Mouse (Mus musculus) CH12.LX (cell line): Measurements from ENCODE around the gene Entpd5. TPM values are rescaled to one million over a fixed set of nuclear protein-coding genes. Genes with fewer than 3 reads are reported as not detected.

ENCODE experiments used
- DNase-seq: peaks from one replicate; pipeline ENCODE4 v3.0.0-alpha.2; 2013; ENCODE audit errors: extremely low read depth
- H3K27ac ChIP-seq: 2 replicates; pipeline ENCODE4 v1.5.1; 2012; ENCODE audit warnings: low read depth, mild to moderate bottlenecking, control low read depth, moderate library complexity; ENCODE audit not compliant: insufficient read depth
- H3K27me3 ChIP-seq: replicated peaks from 2 replicates; pipeline ENCODE3; 2012; ENCODE audit warnings: inconsistent platforms
- H3K36me3 ChIP-seq, 2 experiments: replicated peaks in 1 of 2; 2 replicates each; pipeline versions ENCODE3 to v1.6.1; 2012; ENCODE audit warnings: inconsistent platforms in 1 of 2, low read length in 1 of 2, mild to moderate bottlenecking in 1 of 2, mixed read lengths in 1 of 2, moderate library complexity in 1 of 2; ENCODE audit not compliant: control insufficient read depth in 1 of 2, insufficient read depth in 1 of 2
- H3K4me1 ChIP-seq, 2 experiments: 2 replicates each; pipeline ENCODE4 v1.6.1; 2012; ENCODE audit warnings: inconsistent platforms in 1 of 2, moderate library complexity in 1 of 2; ENCODE audit not compliant: insufficient read depth in 2 of 2, control insufficient read depth in 1 of 2
- H3K4me2 ChIP-seq: 2 replicates; pipeline ENCODE4 v1.6.1; 2012; ENCODE audit warnings: low read depth, mild to moderate bottlenecking, control low read depth; ENCODE audit not compliant: poor library complexity, insufficient read depth, severe bottlenecking
- H3K4me3 ChIP-seq, 3 experiments: fragments of 150-350 bp in 1 of 3; sonication (generic) in 1 of 3; replicated peaks in 1 of 3; 2 replicates each; pipeline versions ENCODE3 to v1.5.1; 2011 to 2012; ENCODE audit warnings: low read depth in 2 of 3, low read length in 2 of 3, mild to moderate bottlenecking in 2 of 3, moderate library complexity in 2 of 3, control low read depth in 1 of 3, improper control_type of control experiment in 1 of 3, inconsistent platforms in 1 of 3, mixed read lengths in 1 of 3; ENCODE audit not compliant: poor library complexity in 1 of 3
- H3K79me2 ChIP-seq: replicated peaks from 2 replicates; pipeline ENCODE4 v1.6.1; 2012; ENCODE audit warnings: mild to moderate bottlenecking, moderate library complexity; ENCODE audit not compliant: control insufficient read depth, poor library complexity, insufficient read depth, severe bottlenecking; ENCODE audit errors: extremely low read depth
- H3K9ac ChIP-seq: 2 replicates; pipeline ENCODE4 v1.6.1; 2012; ENCODE audit warnings: low read depth, mild to moderate bottlenecking, control low read depth, moderate library complexity; ENCODE audit not compliant: insufficient read depth
- H3K9me3 ChIP-seq: replicated peaks from 2 replicates; pipeline ENCODE3; 2012; ENCODE audit warnings: low read length, inconsistent platforms, mixed read lengths
- CHD1 ChIP-seq: IDR thresholded peaks from 2 replicates; pipeline ENCODE4 v1.6.1; 2012; ENCODE audit warnings: low read depth, low read length, improper control_type of control experiment, inconsistent platforms
- E2F4 ChIP-seq: IDR thresholded peaks from 2 replicates; pipeline ENCODE4 v1.6.1; 2011; ENCODE audit warnings: low read depth, low read length, improper control_type of control experiment; ENCODE audit not compliant: insufficient replicate concordance
- ELF1 ChIP-seq: IDR thresholded peaks from 2 replicates; pipeline ENCODE4 v1.6.1; 2014; ENCODE audit warnings: low read depth, mild to moderate bottlenecking, inconsistent platforms, low read length, improper control_type of control experiment
- EP300 ChIP-seq: IDR thresholded peaks from 2 replicates; pipeline ENCODE4 v1.6.1; 2011; ENCODE audit warnings: low read length, improper control_type of control experiment
- ETS1 ChIP-seq: conservative IDR thresholded peaks from 2 replicates; pipeline ENCODE4 v1.6.1; 2012; ENCODE audit warnings: low read depth, mild to moderate bottlenecking, inconsistent platforms, low read length, improper control_type of control experiment, moderate library complexity
- GABPA ChIP-seq: IDR thresholded peaks from 2 replicates; pipeline ENCODE4 v1.6.1; 2012; ENCODE audit warnings: low read depth, low read length, improper control_type of control experiment, inconsistent platforms; ENCODE audit not compliant: insufficient replicate concordance
- HCFC1 ChIP-seq: IDR thresholded peaks from 2 replicates; pipeline ENCODE4 v1.6.1; 2012; ENCODE audit warnings: low read depth, mild to moderate bottlenecking, inconsistent platforms, low read length, improper control_type of control experiment
- IRF4 ChIP-seq: IDR thresholded peaks from 2 replicates; pipeline ENCODE4 v1.6.1; 2014; ENCODE audit warnings: low read depth, mild to moderate bottlenecking, inconsistent platforms, low read length, improper control_type of control experiment
- JUN ChIP-seq: IDR thresholded peaks from 2 replicates; pipeline ENCODE4 v1.6.1; 2011; ENCODE audit warnings: low read depth, mild to moderate bottlenecking, low read length, improper control_type of control experiment, moderate library complexity; ENCODE audit not compliant: insufficient read depth
- MEF2A ChIP-seq: IDR thresholded peaks from 2 replicates; pipeline ENCODE4 v1.6.1; 2014; ENCODE audit warnings: low read depth, mild to moderate bottlenecking, inconsistent platforms, low read length, improper control_type of control experiment, borderline replicate concordance
- MXI1 ChIP-seq: IDR thresholded peaks from 2 replicates; pipeline ENCODE4 v1.6.1; 2011; ENCODE audit warnings: mild to moderate bottlenecking, low read depth, low read length, improper control_type of control experiment
- MYC ChIP-seq: IDR thresholded peaks from 2 replicates; pipeline ENCODE4 v1.6.1; 2011; ENCODE audit warnings: low read depth, mild to moderate bottlenecking, improper control_type of control experiment, low read length
- PAX5 ChIP-seq: IDR thresholded peaks from 2 replicates; pipeline ENCODE4 v1.6.1; 2012; ENCODE audit warnings: low read length, inconsistent platforms, mixed read lengths
- POLR2A ChIP-seq: IDR thresholded peaks from 2 replicates; pipeline ENCODE4 v1.6.1; 2011; ENCODE audit warnings: low read depth, mild to moderate bottlenecking, improper control_type of control experiment, low read length
- POLR2AphosphoS2 ChIP-seq: IDR thresholded peaks from 2 replicates; pipeline ENCODE4 v1.6.1; 2011; ENCODE audit warnings: low read depth, low read length, improper control_type of control experiment
- RAD21 ChIP-seq: IDR thresholded peaks from 2 replicates; pipeline ENCODE4 v1.6.1; 2011; ENCODE audit warnings: low read depth, mild to moderate bottlenecking, low read length, improper control_type of control experiment, moderate library complexity
- RCOR1 ChIP-seq: conservative IDR thresholded peaks from 2 replicates; pipeline ENCODE4 v1.6.1; 2012; ENCODE audit warnings: low read depth, mild to moderate bottlenecking, inconsistent platforms, low read length, improper control_type of control experiment
- SMC3 ChIP-seq: IDR thresholded peaks from 2 replicates; pipeline ENCODE4 v1.6.1; 2011; ENCODE audit warnings: low read depth, low read length, improper control_type of control experiment
- TCF12 ChIP-seq: IDR thresholded peaks from 2 replicates; pipeline ENCODE4 v1.6.1; 2014; ENCODE audit warnings: low read depth, mild to moderate bottlenecking, inconsistent platforms, low read length, improper control_type of control experiment
- USF1 ChIP-seq: IDR thresholded peaks from 2 replicates; pipeline ENCODE4 v1.6.1; 2014; ENCODE audit warnings: low read depth, mild to moderate bottlenecking, inconsistent platforms, low read length, improper control_type of control experiment
- USF2 ChIP-seq: conservative IDR thresholded peaks from 2 replicates; pipeline ENCODE4 v1.6.1; 2011; ENCODE audit warnings: low read depth, low read length, improper control_type of control experiment
- ZMIZ1 ChIP-seq: IDR thresholded peaks from 2 replicates; pipeline ENCODE4 v1.6.1; 2012; ENCODE audit warnings: low read depth, mild to moderate bottlenecking, inconsistent platforms, low read length, improper control_type of control experiment
- ZNF384 ChIP-seq: IDR thresholded peaks from 2 replicates; pipeline ENCODE4 v1.6.1; 2012; ENCODE audit warnings: low read depth, low read length, improper control_type of control experiment, inconsistent platforms
- dilution Hi-C: fragments of 300-500 bp; cut with MboI; formaldehyde crosslinking; loops from 2 replicates; pipeline ENCODE4 v1.14.3; 2020; ENCODE audit warnings: low sequenced_read_pairs; ENCODE audit not compliant: extremely low pct_unique_long_range_greater_than_20kb, extremely low pct_ligation_motif_present
- in situ Hi-C: fragments of 300-500 bp; cut with MboI; formaldehyde crosslinking; loops from 3 replicates; pipeline ENCODE4 v1.14.3; 2019; ENCODE audit warnings: low sequenced_read_pairs, low pct_ligation_motif_present, low pct_unique_long_range_greater_than_20kb, mixed read lengths
- polyA plus RNA-seq: library from polyadenylated mRNA; unstranded; fragments of >175 nt; gene quantifications from 2 replicates; pipeline ENCODE4 v1.2.1, GENCODE M21; 2012; ENCODE audit warnings: low read depth; ENCODE audit not compliant: insufficient read length
- total RNA-seq, 2 experiments: library from RNA; depleted of rRNA; stranded (reverse); fragments of 300-350 nt in 1 of 2; fragments of >200 nt in 1 of 2; gene quantifications; 2 replicates each; pipeline ENCODE4 v1.2.3; 2012 to 2014

Entpd5 gene
- total and polyA plus RNA-seq, 3 experiments, result 4.2 to 5.7 (median 5.3) TPM

- TF ChIP-seq MXI1, result peak; percentile 76
- TF ChIP-seq RCOR1, result 0 out of 2 replicates have a peak, but pooled peaks have one; percentile 64
- TF ChIP-seq ZNF384, result no peak
- 0 out of 2 replicates have a peak, but pooled peaks have one; percentile 48 for TF ChIP-seq IRF4
- TF ChIP-seq ETS1, result 0 out of 2 replicates have a peak, but pooled peaks have one; percentile 2
- peak; percentile 95 for TF ChIP-seq USF1
- peak; percentile 75 for TF ChIP-seq HCFC1
- no peak for TF ChIP-seq JUN
- no peak for TF ChIP-seq MEF2A
- TF ChIP-seq POLR2AphosphoS2, result no peak
- TF ChIP-seq E2F4, result peak; percentile 98
- no peak for TF ChIP-seq RAD21
- no peak for TF ChIP-seq PAX5
Measured at GRCm38 (mm10) chr12:84450718-84451646, 42.2 kb upstream of the Entpd5 start, which contains the start of the genes Aldh6a1 and Lin52 (continued).

DNA sequence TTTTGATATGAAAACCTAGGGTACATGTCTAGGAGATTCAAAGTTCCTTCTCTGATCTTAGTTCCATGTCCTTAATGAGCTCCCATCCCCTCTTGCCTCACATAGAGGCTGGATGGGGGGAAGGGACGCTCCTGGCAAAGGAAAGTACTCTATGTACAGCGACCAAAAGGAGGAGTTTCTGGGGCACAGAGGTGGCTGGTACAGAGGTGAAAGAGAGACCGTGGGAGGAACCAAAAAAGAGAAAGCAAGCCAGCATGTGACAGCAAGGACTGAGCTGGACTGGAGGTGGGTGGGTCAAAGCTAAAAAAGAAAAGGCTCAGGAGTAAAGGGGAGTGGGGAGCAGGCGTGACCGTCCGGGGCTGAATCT is 41.5 kb upstream of the Entpd5 start:
- Histone ChIP-seq H3K79me2 (peaks cover 19% of the 10 kb centered on the region), H3K9me3 (no peaks in the 10 kb centered on the region), H3K9ac (peak overlapping the region; percentile 40), H3K27ac (no peak overlapping the region), H3K36me3 (peaks cover 5 to 16% of the 10 kb centered on the region in 2 experiments), H3K27me3 (peaks cover 5% of the 10 kb centered on the region), H3K4me2 (peak overlapping the region; percentile 91), H3K4me1 (peaks cover 0 to 31% of the 10 kb centered on the region in 2 experiments; a peak in 2 of 4 replicates), H3K4me3 (peak overlapping the region; percentile 71 to 83 (median 79))
- TF ChIP-seq TCF12 (no peak), USF2 (no peak), E2F4 (no peak), ZNF384 (no peak), ZMIZ1 (no peak), IRF4 (no peak), MYC (no peak), POLR2A (no peak), EP300 (no peak), ETS1 (no peak), CHD1 (no peak), SMC3 (no peak), MEF2A (no peak), GABPA (no peak), ELF1 (no peak), HCFC1 (no peak)
- peak; percentile 18 for DNase-seq
- in situ Hi-C loops, result no loop called here
- dilution Hi-C loops, result no loop called here
